Mouse (Mus musculus) CH12.LX (cell line): ENCODE data around the gene Ccdc172. TPM values are rescaled to one million over a fixed set of nuclear protein-coding genes. Genes with fewer than 3 reads are reported as not detected.

Experiments used
- DNase-seq: peaks from one replicate; pipeline ENCODE4 v3.0.0-alpha.2; 2013; ENCODE audit errors: extremely low read depth
- H3K27ac ChIP-seq: 2 replicates; pipeline ENCODE4 v1.5.1; 2012; ENCODE audit warnings: low read depth, mild to moderate bottlenecking, control low read depth, moderate library complexity; ENCODE audit not compliant: insufficient read depth
- H3K27me3 ChIP-seq: replicated peaks from 2 replicates; pipeline ENCODE3; 2012; ENCODE audit warnings: inconsistent platforms
- H3K36me3 ChIP-seq, 2 experiments: replicated peaks in 1 of 2; 2 replicates each; pipeline versions ENCODE3 to v1.6.1; 2012; ENCODE audit warnings: inconsistent platforms in 1 of 2, low read length in 1 of 2, mild to moderate bottlenecking in 1 of 2, mixed read lengths in 1 of 2, moderate library complexity in 1 of 2; ENCODE audit not compliant: control insufficient read depth in 1 of 2, insufficient read depth in 1 of 2
- H3K4me1 ChIP-seq, 2 experiments: 2 replicates each; pipeline ENCODE4 v1.6.1; 2012; ENCODE audit warnings: inconsistent platforms in 1 of 2, moderate library complexity in 1 of 2; ENCODE audit not compliant: insufficient read depth in 2 of 2, control insufficient read depth in 1 of 2
- H3K4me2 ChIP-seq: 2 replicates; pipeline ENCODE4 v1.6.1; 2012; ENCODE audit warnings: low read depth, mild to moderate bottlenecking, control low read depth; ENCODE audit not compliant: poor library complexity, insufficient read depth, severe bottlenecking
- H3K4me3 ChIP-seq, 3 experiments: fragments of 150-350 bp in 1 of 3; sonication (generic) in 1 of 3; replicated peaks in 1 of 3; 2 replicates each; pipeline versions ENCODE3 to v1.5.1; 2011 to 2012; ENCODE audit warnings: low read depth in 2 of 3, low read length in 2 of 3, mild to moderate bottlenecking in 2 of 3, moderate library complexity in 2 of 3, control low read depth in 1 of 3, improper control_type of control experiment in 1 of 3, inconsistent platforms in 1 of 3, mixed read lengths in 1 of 3; ENCODE audit not compliant: poor library complexity in 1 of 3
- H3K79me2 ChIP-seq: replicated peaks from 2 replicates; pipeline ENCODE4 v1.6.1; 2012; ENCODE audit warnings: mild to moderate bottlenecking, moderate library complexity; ENCODE audit not compliant: control insufficient read depth, poor library complexity, insufficient read depth, severe bottlenecking; ENCODE audit errors: extremely low read depth
- H3K9ac ChIP-seq: 2 replicates; pipeline ENCODE4 v1.6.1; 2012; ENCODE audit warnings: low read depth, mild to moderate bottlenecking, control low read depth, moderate library complexity; ENCODE audit not compliant: insufficient read depth
- H3K9me3 ChIP-seq: replicated peaks from 2 replicates; pipeline ENCODE3; 2012; ENCODE audit warnings: low read length, inconsistent platforms, mixed read lengths
- CHD2 ChIP-seq: IDR thresholded peaks from 2 replicates; pipeline ENCODE4 v1.6.1; 2011; ENCODE audit warnings: low read length, improper control_type of control experiment
- CTCF ChIP-seq, 2 experiments: IDR thresholded peaks in 1 of 2; conservative IDR thresholded peaks in 1 of 2; 2 replicates each; pipeline ENCODE4 v1.5.1; 2011 to 2012; ENCODE audit warnings: low read depth in 2 of 2, low read length in 2 of 2, improper control_type of control experiment in 1 of 2, inconsistent platforms in 1 of 2, mild to moderate bottlenecking in 1 of 2, moderate library complexity in 1 of 2
- E2F4 ChIP-seq: IDR thresholded peaks from 2 replicates; pipeline ENCODE4 v1.6.1; 2011; ENCODE audit warnings: low read depth, low read length, improper control_type of control experiment; ENCODE audit not compliant: insufficient replicate concordance
- EP300 ChIP-seq: IDR thresholded peaks from 2 replicates; pipeline ENCODE4 v1.6.1; 2011; ENCODE audit warnings: low read length, improper control_type of control experiment
- GABPA ChIP-seq: IDR thresholded peaks from 2 replicates; pipeline ENCODE4 v1.6.1; 2012; ENCODE audit warnings: low read depth, low read length, improper control_type of control experiment, inconsistent platforms; ENCODE audit not compliant: insufficient replicate concordance
- HCFC1 ChIP-seq: IDR thresholded peaks from 2 replicates; pipeline ENCODE4 v1.6.1; 2012; ENCODE audit warnings: low read depth, mild to moderate bottlenecking, inconsistent platforms, low read length, improper control_type of control experiment
- IRF4 ChIP-seq: IDR thresholded peaks from 2 replicates; pipeline ENCODE4 v1.6.1; 2014; ENCODE audit warnings: low read depth, mild to moderate bottlenecking, inconsistent platforms, low read length, improper control_type of control experiment
- JUN ChIP-seq: IDR thresholded peaks from 2 replicates; pipeline ENCODE4 v1.6.1; 2011; ENCODE audit warnings: low read depth, mild to moderate bottlenecking, low read length, improper control_type of control experiment, moderate library complexity; ENCODE audit not compliant: insufficient read depth
- MAX ChIP-seq: IDR thresholded peaks from 2 replicates; pipeline ENCODE4 v1.6.1; 2011; ENCODE audit warnings: low read length, improper control_type of control experiment
- POLR2AphosphoS2 ChIP-seq: IDR thresholded peaks from 2 replicates; pipeline ENCODE4 v1.6.1; 2011; ENCODE audit warnings: low read depth, low read length, improper control_type of control experiment
- RAD21 ChIP-seq: IDR thresholded peaks from 2 replicates; pipeline ENCODE4 v1.6.1; 2011; ENCODE audit warnings: low read depth, mild to moderate bottlenecking, low read length, improper control_type of control experiment, moderate library complexity
- SIN3A ChIP-seq: IDR thresholded peaks from 2 replicates; pipeline ENCODE4 v1.6.1; 2012; ENCODE audit warnings: low read length, improper control_type of control experiment, inconsistent platforms
- USF2 ChIP-seq: conservative IDR thresholded peaks from 2 replicates; pipeline ENCODE4 v1.6.1; 2011; ENCODE audit warnings: low read depth, low read length, improper control_type of control experiment
- ZC3H11A ChIP-seq: IDR thresholded peaks from 2 replicates; pipeline ENCODE4 v1.6.1; 2012; ENCODE audit warnings: low read depth, mild to moderate bottlenecking, inconsistent platforms, low read length, improper control_type of control experiment
- ZNF384 ChIP-seq: IDR thresholded peaks from 2 replicates; pipeline ENCODE4 v1.6.1; 2012; ENCODE audit warnings: low read depth, low read length, improper control_type of control experiment, inconsistent platforms
- dilution Hi-C: fragments of 300-500 bp; cut with MboI; formaldehyde crosslinking; loops from 2 replicates; pipeline ENCODE4 v1.14.3; 2020; ENCODE audit warnings: low sequenced_read_pairs; ENCODE audit not compliant: extremely low pct_unique_long_range_greater_than_20kb, extremely low pct_ligation_motif_present
- in situ Hi-C: fragments of 300-500 bp; cut with MboI; formaldehyde crosslinking; loops from 3 replicates; pipeline ENCODE4 v1.14.3; 2019; ENCODE audit warnings: low sequenced_read_pairs, low pct_ligation_motif_present, low pct_unique_long_range_greater_than_20kb, mixed read lengths
- polyA plus RNA-seq: library from polyadenylated mRNA; unstranded; fragments of >175 nt; gene quantifications from 2 replicates; pipeline ENCODE4 v1.2.1, GENCODE M21; 2012; ENCODE audit warnings: low read depth; ENCODE audit not compliant: insufficient read length
- total RNA-seq, 2 experiments: library from RNA; depleted of rRNA; stranded (reverse); fragments of 300-350 nt in 1 of 2; fragments of >200 nt in 1 of 2; gene quantifications; 2 replicates each; pipeline ENCODE4 v1.2.3; 2012 to 2014

The Ccdc172 gene
- total and polyA plus RNA-seq, 3 experiments = not detected

GRCm38 (mm10) chr19:58586046-58586445, 74.3 kb downstream of the Ccdc172 start:
- in situ Hi-C loops (no loop called here), dilution Hi-C loops (no loop called here)
- Histone ChIP-seq H3K9me3 (no peaks in the 10 kb centered on the region), H3K9ac (no peak overlapping the region), H3K4me2 (peak overlapping the region; percentile 22), H3K36me3 (no peaks in the 10 kb centered on the region), H3K79me2 (no peaks in the 10 kb centered on the region), H3K27me3 (no peaks in the 10 kb centered on the region), H3K27ac (no peak overlapping the region), H3K4me1 (no peaks in the 10 kb centered on the region), H3K4me3 (no peak overlapping the region)
- TF ChIP-seq ZC3H11A (no peak), CHD2 (no peak), IRF4 (no peak), HCFC1 (no peak), MAX (no peak)
- no peak for DNase-seq

DNA sequence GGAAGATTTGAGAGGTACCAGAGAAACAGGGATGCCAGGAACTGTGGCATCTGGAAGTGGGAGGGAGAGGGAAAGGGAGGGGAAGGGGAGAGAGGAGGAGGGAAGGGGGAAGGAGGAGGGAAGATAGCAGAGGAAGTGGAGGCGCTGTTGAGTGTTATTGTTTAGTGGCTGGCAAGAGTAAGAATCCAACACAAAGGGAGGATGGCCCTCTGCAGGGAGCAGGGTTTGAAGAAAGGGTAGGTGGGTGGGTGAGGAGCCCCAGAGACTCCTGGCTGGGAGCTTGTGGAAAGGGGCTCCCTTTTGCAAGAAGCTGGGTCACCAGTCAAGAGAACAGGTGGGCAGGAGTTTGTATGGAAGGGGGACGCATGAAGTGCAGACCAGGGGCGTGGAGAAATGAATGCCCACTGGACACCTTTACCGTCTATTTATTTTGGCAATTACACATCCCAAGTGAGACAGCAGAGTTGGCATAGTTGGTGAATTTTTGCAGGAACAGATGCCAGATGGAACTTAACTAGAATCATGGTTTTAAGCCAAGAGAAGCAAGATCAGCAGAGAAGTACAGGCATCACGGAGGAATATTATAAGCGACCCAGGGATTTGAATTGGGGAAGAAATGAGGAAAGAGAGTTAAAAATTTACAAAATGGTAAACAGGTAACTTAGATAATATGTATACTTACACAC, 78.6 kb downstream of the Ccdc172 start:
- no peaks in the 10 kb centered on the region for H3K79me2 ChIP-seq
- H3K9me3 ChIP-seq = peaks cover 14% of the 10 kb centered on the region
- DNase-seq = no peak
- in situ Hi-C loops = no loop called here
- H3K27me3 ChIP-seq = no peaks in the 10 kb centered on the region
- TF ChIP-seq HCFC1 (no peak), GABPA (no peak), MAX (no peak), POLR2AphosphoS2 (no peak), JUN (no peak), USF2 (no peak), SIN3A (no peak), ZNF384 (no peak), RAD21 (no peak), CTCF (conservative IDR thresholded peaks at IDR 0.05 in 1 of 2, IDR thresholded peaks at IDR 0.05 in 1 of 2; ENCODE audit: low read depth in 2 of 2, low read length in 2 of 2) (no peak), EP300 (no peak), E2F4 (no peak)
- no peaks in the 10 kb centered on the region for H3K4me1 ChIP-seq
- dilution Hi-C loops = no loop called here
- no peak overlapping the region for H3K27ac ChIP-seq
- H3K4me3 ChIP-seq = no peak overlapping the region
- no peak overlapping the region for H3K4me2 ChIP-seq
- H3K36me3 ChIP-seq = no peaks in the 10 kb centered on the region
- no peak overlapping the region for H3K9ac ChIP-seq
